Mouse (Mus musculus) retina, embryonic 14.5 days (tissue): Measurements from ENCODE around the gene Zfp619.
"Not testable (repeated sequence)": the region's sequence is repeated elsewhere in the genome, so short reads cannot be mapped to it uniquely, and the experiment has no call there.

Experiments used
- DNase-seq: peaks from one replicate; pipeline ENCODE4 v3.0.0-alpha.2; 2015; ENCODE audit warnings: low spot score

Zfp619 gene

GRCm38 (mm10) chr7:39517616-39518177, at the start of gene Zfp619:
Gene Zfp619 (plus strand): TSS chr7:39517766.
- DNase-seq = peak; percentile 98

GRCm38 (mm10) chr7:39479013-39479412, 38.6 kb upstream of the Zfp619 start:
- DNase-seq = no peak

DNA sequence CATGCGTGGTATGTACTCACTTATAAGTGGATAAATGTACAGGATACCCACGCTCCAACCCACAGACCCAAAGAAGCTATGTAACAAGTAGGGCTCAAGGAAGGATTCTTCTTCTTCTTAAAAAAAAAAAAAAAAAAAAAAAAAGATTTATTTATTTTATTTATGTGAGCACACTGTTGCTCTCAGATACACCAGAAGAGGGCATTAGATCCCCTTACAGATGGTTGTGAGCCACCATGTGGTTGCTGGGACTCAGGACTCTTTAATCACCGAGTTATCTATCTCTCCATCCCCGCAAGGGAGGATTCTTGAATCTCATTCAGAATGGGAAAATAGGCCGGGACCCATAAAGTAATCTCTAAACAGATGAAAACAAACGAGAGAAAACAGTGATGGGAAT, 33.2 kb upstream of the Zfp619 start:
- DNase-seq = no peak

DNA sequence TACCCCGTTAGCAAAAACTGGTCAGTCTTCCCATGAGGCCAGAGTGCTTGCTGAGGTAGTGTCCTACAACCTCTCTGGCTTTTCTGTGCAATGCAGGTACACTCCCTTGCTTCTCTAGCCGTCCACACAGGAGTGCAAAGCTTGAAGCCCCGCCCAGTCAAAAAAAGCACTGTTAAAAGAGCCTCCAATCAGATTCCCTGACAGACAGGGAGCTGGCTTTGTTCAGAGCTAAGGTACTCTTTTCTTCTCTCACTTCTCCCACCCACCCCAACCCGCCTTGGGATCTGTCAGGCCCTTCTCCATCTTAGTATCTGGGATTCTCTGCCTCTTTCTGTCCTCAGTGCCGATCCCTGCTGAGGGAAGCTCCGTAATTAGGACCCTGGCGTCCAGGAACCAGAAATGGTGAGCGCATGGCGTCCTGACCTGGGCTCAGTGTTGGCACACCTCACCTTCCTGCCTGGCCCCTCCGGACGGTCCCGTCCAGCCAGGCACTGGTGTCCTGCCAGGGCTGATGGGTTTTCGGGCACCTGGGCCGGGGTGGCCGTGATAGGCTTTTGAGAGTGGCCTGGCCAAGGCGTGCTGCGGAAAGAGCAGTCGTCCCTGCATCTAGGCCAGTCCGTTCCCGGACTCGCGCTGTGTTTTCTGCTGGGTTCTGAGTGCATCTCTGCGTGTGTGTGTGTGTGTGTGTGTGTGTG, 30.3 kb upstream of the Zfp619 start:
- peak; percentile 51 for DNase-seq

DNA sequence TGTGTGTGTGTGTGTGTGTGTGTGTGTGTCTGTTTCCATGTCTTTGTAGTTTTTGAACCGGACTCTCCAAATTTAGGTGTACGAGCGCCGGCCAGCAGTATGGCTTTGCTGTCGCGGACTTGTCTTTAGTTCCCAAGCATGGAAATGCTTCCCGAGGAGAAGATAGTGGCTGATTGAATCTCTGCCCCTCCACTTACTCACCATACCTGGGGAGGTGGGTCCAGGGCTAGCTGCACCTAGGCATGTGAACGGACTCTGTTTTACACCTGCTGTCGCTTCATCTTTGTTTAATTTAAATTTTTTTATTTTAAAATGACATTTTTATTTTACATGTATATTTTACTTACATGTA, 29.7 kb upstream of the Zfp619 start:
- no peak for DNase-seq

- no peak for DNase-seq
These were observed 22.9 kb upstream of the Zfp619 start for GRCm38 (mm10) chr7:39494646-39495045.

DNA sequence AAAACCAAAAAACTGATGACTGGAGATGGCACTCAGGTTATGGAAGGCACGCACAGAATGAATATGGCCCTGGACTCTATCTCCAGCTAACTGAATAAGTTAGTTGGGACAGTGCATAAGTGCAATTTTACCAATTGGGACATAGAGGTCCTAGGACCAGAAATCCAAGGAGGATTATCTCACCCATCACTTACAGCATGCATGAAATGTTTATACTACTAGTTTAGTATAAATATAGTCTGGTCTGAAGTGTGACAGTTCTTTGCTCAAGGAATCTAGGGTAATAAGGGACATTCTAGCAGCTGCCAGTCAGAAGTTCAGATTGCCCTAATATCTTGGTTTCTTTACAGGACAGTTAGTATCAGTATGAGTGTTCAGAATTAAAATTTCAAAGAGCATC, 13.5 kb upstream of the Zfp619 start:
- no peak for DNase-seq

GRCm38 (mm10) chr7:39518362-39518761, 796 bp downstream of the Zfp619 start:
- DNase-seq = no peak

- no peak for DNase-seq
These were observed 6.3 kb downstream of the Zfp619 start for GRCm38 (mm10) chr7:39523703-39524424.

- DNase-seq = no peak
These were observed 25.6 kb downstream of the Zfp619 start for GRCm38 (mm10) chr7:39543151-39543550.

- peak; percentile 85 for DNase-seq
These were observed 26.9 kb downstream of the Zfp619 start for GRCm38 (mm10) chr7:39544242-39545111.

- DNase-seq = no peak
These were observed 27.6 kb downstream of the Zfp619 start for GRCm38 (mm10) chr7:39545134-39545533.

GRCm38 (mm10) chr7:39549336-39549735, 31.8 kb downstream of the Zfp619 start:
- DNase-seq = no peak

DNA sequence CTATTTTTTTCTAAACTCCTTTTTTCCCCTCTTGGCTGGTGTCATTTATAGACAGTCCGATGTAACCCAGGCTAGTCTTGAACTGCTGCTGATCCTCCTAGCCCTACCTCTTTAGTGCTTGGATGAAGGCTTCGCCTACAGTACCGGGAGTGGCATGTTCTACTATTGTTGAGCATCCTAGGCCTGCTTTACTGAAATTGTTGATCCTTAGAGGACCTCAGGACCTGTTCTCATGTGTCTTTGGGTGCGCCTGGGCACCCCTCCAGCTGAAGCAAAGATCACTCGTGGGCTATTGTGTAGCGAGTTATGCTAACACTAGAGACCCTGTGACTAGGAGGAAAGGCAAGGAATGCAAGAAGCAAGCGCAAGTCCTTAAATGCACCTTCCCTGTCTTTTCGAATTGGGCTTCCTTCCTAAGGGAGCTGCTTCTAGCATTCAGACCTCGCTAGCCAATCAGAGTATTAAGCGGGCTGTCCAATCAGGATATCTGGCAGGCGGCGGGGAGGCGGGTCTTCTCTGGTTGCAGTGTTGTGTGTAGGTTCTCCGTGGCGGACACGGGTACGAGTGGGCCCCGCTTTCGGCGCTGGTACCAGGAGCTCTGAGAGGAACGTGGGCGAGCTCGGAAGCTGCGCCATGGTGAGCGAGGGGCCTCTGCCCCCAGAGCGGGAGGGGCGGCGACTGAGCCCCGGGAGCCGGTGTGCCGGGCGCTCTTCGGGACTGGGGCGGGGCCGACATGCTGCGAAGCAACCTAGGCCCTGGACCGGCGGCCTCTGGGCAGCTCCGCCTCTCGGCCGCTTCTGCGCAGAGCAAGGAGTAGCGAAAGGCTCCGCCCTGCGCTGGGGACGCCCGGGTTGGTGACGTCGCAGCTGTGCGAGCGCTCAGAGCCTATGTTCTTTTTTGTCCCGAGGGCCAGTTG, 34.7 kb downstream of the Zfp619 start:
- DNase-seq = peak; percentile 95

DNA sequence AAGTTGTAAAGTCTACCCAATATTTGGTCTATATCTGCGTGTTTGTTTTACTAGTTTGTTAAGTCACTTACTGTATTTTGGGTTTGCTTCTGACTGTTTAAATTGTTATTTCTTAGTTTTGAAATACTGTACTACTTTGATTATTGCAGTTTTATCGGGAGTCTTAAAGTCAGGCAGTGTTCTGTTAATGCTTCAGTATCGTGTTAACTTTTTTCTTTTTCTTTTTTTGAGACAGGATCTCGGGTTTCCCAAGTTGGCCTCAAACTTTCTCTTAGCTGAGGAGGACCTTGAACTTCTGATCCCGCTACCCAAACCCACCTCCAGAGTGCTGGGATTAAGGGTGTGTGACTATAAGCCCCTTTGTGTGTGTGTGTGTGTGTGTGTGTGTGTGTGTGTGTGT, 35.4 kb downstream of the Zfp619 start:
- no peak for DNase-seq

DNA sequence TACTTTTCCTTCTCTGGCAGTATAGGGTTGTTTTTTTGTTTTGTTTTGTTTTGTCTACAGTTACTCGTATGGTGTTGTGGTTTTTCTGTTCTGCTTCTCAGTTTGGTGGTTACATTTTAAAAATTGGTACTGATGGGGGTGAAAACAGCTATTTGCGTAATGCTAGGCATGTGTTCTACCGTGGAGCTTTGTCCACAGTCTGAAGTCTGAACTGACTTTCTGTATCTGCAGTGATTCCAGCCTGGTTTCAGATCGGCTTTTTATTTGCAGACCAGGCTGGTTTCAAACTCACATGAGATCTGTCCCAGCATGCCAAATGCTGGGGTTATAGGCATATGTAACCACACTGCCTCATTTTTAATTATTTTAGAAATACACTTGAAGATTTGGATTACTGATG, 36.3 kb downstream of the Zfp619 start:
- DNase-seq = no peak

GRCm38 (mm10) chr7:39580066-39580465, 62.5 kb downstream of the Zfp619 start:
- no peak for DNase-seq

DNA sequence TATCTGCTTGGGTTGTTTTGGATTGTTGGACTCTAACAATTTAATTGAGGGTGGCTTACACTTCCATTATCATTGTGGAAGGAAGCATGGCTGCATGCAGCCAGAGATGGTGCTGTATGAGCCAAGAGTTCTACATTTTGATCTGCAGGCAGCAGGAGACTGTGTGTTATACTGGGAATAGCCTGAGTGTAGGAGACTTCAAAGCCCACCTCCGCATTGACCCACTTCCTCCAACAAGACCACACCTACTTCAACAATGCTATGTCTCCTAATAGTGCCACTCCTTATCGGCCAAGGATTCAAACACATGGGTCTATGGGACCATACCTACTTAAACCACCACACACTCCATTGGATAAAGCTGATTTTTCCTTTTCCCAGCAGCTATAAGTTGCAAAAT, 63.0 kb downstream of the Zfp619 start:
- DNase-seq = no peak

DNA sequence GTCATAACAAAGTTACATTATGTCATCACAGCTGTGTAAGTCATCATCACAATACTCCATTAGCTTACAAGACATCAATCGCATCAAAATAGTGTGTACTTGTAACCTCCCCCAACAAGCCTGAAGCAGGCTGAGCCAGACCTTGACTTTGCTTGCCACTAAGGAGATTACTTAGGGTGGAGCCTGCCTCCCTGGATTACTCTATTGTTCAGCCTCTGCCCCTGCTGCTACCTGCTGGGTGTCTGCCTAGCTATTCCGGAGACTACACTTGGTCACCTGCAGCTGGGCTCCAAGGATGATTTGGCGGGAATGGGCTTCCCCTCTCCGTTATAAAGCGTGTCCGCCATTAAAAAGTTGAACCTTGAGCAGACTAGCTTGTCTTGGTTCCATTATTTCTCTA, 69.3 kb downstream of the Zfp619 start:
- DNase-seq = not testable (repeated sequence)

DNA sequence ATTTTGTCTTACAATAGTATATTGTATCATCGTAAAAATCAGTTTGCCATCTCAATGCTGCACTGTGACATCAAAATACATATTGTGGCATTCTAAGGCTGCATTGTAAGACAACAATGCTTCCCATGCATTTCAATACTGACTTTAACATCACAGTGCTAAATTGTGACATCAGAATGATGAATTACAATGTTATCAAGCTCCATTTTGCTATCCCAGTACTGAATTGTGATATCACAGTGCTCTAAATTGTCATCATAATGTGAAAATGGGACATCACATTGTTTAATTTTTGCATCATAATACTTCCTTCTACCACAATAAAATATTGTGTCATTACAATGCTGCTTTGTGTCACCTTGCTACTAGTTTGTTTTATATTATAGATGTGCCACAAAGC, 70.5 kb downstream of the Zfp619 start:
- DNase-seq = no peak

DNA sequence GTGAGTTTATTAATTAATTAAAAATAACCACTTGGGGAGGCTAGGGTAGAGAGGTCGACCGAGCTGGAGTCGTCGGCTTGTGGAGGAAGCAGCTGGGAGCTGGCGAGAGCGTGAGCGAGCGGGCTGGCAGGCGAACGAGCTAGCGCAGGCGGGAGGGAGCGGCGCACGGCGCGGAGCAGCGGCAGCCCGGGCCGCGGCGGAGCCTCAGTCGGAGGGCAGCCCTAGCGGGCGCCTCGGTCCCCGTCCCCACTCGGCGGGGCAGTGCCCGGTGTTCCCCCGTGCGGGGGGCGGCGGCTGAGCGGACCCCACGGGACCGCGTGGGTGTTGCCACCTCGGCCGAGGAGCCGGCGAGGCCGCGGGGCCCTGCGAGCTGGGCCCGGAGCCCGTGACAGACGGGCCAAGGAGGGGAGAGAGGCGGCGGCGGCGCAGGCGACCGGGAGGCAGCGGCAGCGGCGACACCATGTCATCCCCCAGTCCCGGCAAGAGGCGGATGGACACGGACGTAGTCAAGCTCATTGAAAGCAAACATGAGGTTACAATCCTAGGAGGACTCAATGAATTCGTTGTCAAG, 71.0 kb downstream of the Zfp619 start:
- DNase-seq = not testable (repeated sequence)
